Comparison of ENCODE assay signal across 9 mouse cellular contexts in genomic region chr13:73265442-73265841, GRCm38 (mm10). TPM values are rescaled to one million over a fixed set of nuclear protein-coding genes. Genes with fewer than 3 reads are reported as not detected.
DNase-seq lines count a peak whose midpoint lies in the region; ATAC-seq lines count a peak whose summit lies in the region.
"Had no signal": no experiment of that assay in that cellular context is flagged by ENCODE, and none has a peak within 500 bp of the region (broad histone marks: within the 10 kb centered on the region; RNA-seq: fewer than 3 reads in every experiment).

No protein-coding gene starts in this region.

- peak overlapping the region; percentile 76 for H3K4me2 ChIP-seq in heart, embryonic 11.5 days
- peak overlapping the region; percentile 42 for H3K4me2 ChIP-seq in forebrain, embryonic 13.5 days
- peak overlapping the region; percentile 48 for H3K4me2 ChIP-seq in neural tube, embryonic 12.5 days (replicated peaks)

- H3K4me1 ChIP-seq in heart, embryonic 11.5 days (ENCODE audit: control insufficient read depth, insufficient read depth, low read length), result peaks cover 36% of the 10 kb centered on the region
- H3K4me1 ChIP-seq in forebrain, embryonic 13.5 days, result peaks cover 37% of the 10 kb centered on the region
- peaks cover 36% of the 10 kb centered on the region for H3K4me1 ChIP-seq in neural tube, embryonic 12.5 days

- peaks cover 82% of the 10 kb centered on the region for H3K27me3 ChIP-seq in heart, embryonic 11.5 days (ENCODE audit: control insufficient read depth, insufficient read depth, low read length)
- peaks cover 99% of the 10 kb centered on the region for H3K27me3 ChIP-seq in forebrain, embryonic 13.5 days
- peaks cover 100% of the 10 kb centered on the region for H3K27me3 ChIP-seq in neural tube, embryonic 12.5 days (replicated peaks)

- peak overlapping the region; percentile 88 for H3K9ac ChIP-seq in heart, embryonic 11.5 days (ENCODE audit: low read depth, low read length)
- no peak overlapping the region for H3K9ac ChIP-seq in forebrain, embryonic 13.5 days
- no peak overlapping the region for H3K9ac ChIP-seq in neural tube, embryonic 12.5 days

- no peak for DNase-seq in heart, adult 9 months (ENCODE audit: low spot score in 2 of 2)
- DNase-seq in kidney, postnatal 14 days, result peak; percentile 30
- DNase-seq in right cerebral cortex, postnatal 36 days (ENCODE audit: low spot score in 2 of 2), result no peak
- no peak for DNase-seq in c-Kit-positive CD71-positive TER-119-positive erythroid progenitor cells, embryonic 14.5 days (ENCODE audit: low spot score)

- H3K36me3 ChIP-seq in heart, embryonic 11.5 days (ENCODE audit: control insufficient read depth, insufficient read depth, low read length), result no peaks in the 10 kb centered on the region
- no peaks in the 10 kb centered on the region for H3K36me3 ChIP-seq in forebrain, embryonic 13.5 days (ENCODE audit: poor library complexity, severe bottlenecking)
- no peaks in the 10 kb centered on the region for H3K36me3 ChIP-seq in neural tube, embryonic 12.5 days

- no peak; the same call in 1 of the 2 replicates for ATAC-seq in heart, embryonic 11.5 days (replicated peaks; ENCODE audit: insufficient number of reproducible peaks, low FRiP score, low TSS enrichment)
- ATAC-seq in forebrain, embryonic 13.5 days, result peak; percentile 49; the same call in 1 of the 2 replicates
- peak; percentile 52 for ATAC-seq in neural tube, embryonic 12.5 days (ENCODE audit: low FRiP score, low read depth)
- no peak for ATAC-seq in frontal cortex, adult (ENCODE audit: low TSS enrichment)

- 0% methylated on average over 28 of the region's 28 CpGs for WGBS in heart, embryonic 11.5 days (ENCODE audit: insufficient replicate concordance)
- under 1% methylated on average over 28 of the region's 28 CpGs for WGBS in forebrain, embryonic 13.5 days
- WGBS in neural tube, embryonic 12.5 days, result under 1% methylated on average over 28 of the region's 28 CpGs

- H3K9me3 ChIP-seq in heart, embryonic 11.5 days (replicated peaks; ENCODE audit: control insufficient read depth, low read length), result no peaks in the 10 kb centered on the region
- no peaks in the 10 kb centered on the region for H3K9me3 ChIP-seq in forebrain, embryonic 13.5 days (replicated peaks)
- H3K9me3 ChIP-seq in neural tube, embryonic 12.5 days, result no peaks in the 10 kb centered on the region

- H3K27ac ChIP-seq in heart, embryonic 11.5 days (ENCODE audit: low read depth, low read length), result peak overlapping the region; percentile 92
- H3K27ac ChIP-seq in forebrain, embryonic 13.5 days, result no peak overlapping the region
- H3K27ac ChIP-seq in neural tube, embryonic 12.5 days, result no peak overlapping the region

- peak overlapping the region; percentile 59 for H3K4me3 ChIP-seq in heart, embryonic 11.5 days (ENCODE audit: low read depth, low read length)
- peak overlapping the region; percentile 23 for H3K4me3 ChIP-seq in forebrain, embryonic 13.5 days
- H3K4me3 ChIP-seq in neural tube, embryonic 12.5 days, result no peak overlapping the region

RNA-seq across cellular contexts. Expression of gene Irx4, which starts 5.2 kb away (rescaled TPM):
- 39.2 and 45.9 TPM in 2 replicates for polyA plus RNA-seq in heart, embryonic 11.5 days (2014; fragmentation: Nextera tagmentation; extraction: Ambion mirVana)
- polyA plus RNA-seq in forebrain, embryonic 13.5 days (2015; fragmentation: Nextera tagmentation; extraction: Ambion mirVana), result not detected in 2 replicates
- 2.8 TPM in 2 replicates for polyA plus RNA-seq in neural tube, embryonic 12.5 days (2016; fragmentation: Nextera tagmentation; extraction: Ambion mirVana)
- polyA plus RNA-seq: C2C12 had no signal

Comparison
In these comparisons a context has a peak if more than half of its experiments do, and no peak if none do; other contexts are left out.
1. ATAC-seq: peak in forebrain, embryonic 13.5 days (single experiment) and neural tube, embryonic 12.5 days (single experiment); none in heart, embryonic 11.5 days (single experiment) and frontal cortex, adult (single experiment).
2. RNA of gene Irx4, which starts 5.2 kb away (polyA plus RNA-seq): 39.2 to 45.9 TPM in heart, embryonic 11.5 days; 2.8 TPM in neural tube, embryonic 12.5 days and not detected in forebrain, embryonic 13.5 days; every median in the first group is over 10 times any median in the second.
3. Peak in every context shown above with its lines, with median percentiles within 50 percentile points of each other: H3K4me2 ChIP-seq.